ENCODE assay signal across 18 mouse cellular contexts in the genomic region with DNA sequence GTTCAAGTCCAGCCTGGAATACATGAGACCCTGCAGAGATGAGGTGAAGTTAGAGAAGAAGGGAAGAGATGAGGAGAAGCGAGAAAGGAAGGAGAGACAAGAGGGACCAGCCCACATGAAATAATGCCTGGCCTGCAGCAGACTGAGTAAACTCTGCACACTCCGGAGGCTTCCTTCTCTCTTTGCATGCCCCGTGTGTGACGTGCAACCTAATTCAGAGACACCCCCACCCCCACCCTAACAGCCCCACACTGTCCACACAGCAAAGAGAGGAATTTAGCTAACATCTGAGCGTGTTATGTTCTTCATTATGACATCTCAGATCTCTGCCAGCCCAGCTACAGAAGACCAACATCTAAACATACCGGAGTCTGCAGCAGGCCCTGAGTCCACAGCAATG. TPM values are rescaled to one million over a fixed set of nuclear protein-coding genes. Genes with fewer than 3 reads are reported as not detected.
DNase-seq lines count a peak whose midpoint lies in the region; ATAC-seq and TF ChIP-seq lines count a peak whose summit lies in the region.
"Had no signal": no experiment of that assay in that cellular context is flagged by ENCODE, and none has a peak within 500 bp of the region (broad histone marks: within the 10 kb centered on the region; RNA-seq: fewer than 3 reads in every experiment).

No protein-coding gene starts in this region.

- no peak for ATAC-seq in heart, embryonic 13.5 days (ENCODE audit: extremely low read depth, insufficient number of reproducible peaks, low FRiP score, low TSS enrichment)
- ATAC-seq in lung, embryonic 14.5 days (ENCODE audit: insufficient read depth), result peak; percentile 45; the same call in 1 of the 2 replicates
- ATAC-seq in embryonic facial prominence, embryonic 15.5 days (ENCODE audit: insufficient number of reproducible peaks, low FRiP score, low TSS enrichment, low read depth), result no peak
- 0 out of 2 replicates have a peak, but pooled peaks have one; percentile 35 for ATAC-seq in stomach, embryonic 14.5 days (ENCODE audit: insufficient number of reproducible peaks, insufficient read depth, low FRiP score, low read depth)

- DNase-seq in heart, adult 18-20 months, result no peak
- DNase-seq in lung, embryonic 14.5 days, result peak; percentile 34
- no peak for DNase-seq in lung, postnatal 14 days
- no peak for DNase-seq in adrenal gland, postnatal 14 days
- DNase-seq in B cell, adult 2 months, result no peak
- DNase-seq: heart, postnatal 14 days; kidney, adult 11 months; spleen, adult 18-20 months; thymus, postnatal 14 days had no signal

- H3K36me3 ChIP-seq in heart, embryonic 13.5 days, result no peaks in the 10 kb centered on the region
- H3K36me3 ChIP-seq in lung, embryonic 14.5 days (ENCODE audit: insufficient read depth), result no peaks in the 10 kb centered on the region
- H3K36me3 ChIP-seq in embryonic facial prominence, embryonic 15.5 days, result no peaks in the 10 kb centered on the region
- no peaks in the 10 kb centered on the region for H3K36me3 ChIP-seq in stomach, embryonic 14.5 days (ENCODE audit: control insufficient read depth, insufficient read depth, low read length)
- H3K36me3 ChIP-seq: limb, embryonic 12.5 days; midbrain, embryonic 12.5 days; neural tube, embryonic 13.5 days had no signal

- H3K27me3 ChIP-seq in heart, embryonic 13.5 days (replicated peaks), result no peaks in the 10 kb centered on the region
- no peaks in the 10 kb centered on the region for H3K27me3 ChIP-seq in lung, embryonic 14.5 days (ENCODE audit: insufficient read depth, low read length)
- no peaks in the 10 kb centered on the region for H3K27me3 ChIP-seq in embryonic facial prominence, embryonic 15.5 days
- no peaks in the 10 kb centered on the region for H3K27me3 ChIP-seq in stomach, embryonic 14.5 days (ENCODE audit: control insufficient read depth, insufficient read depth, low read length)
- H3K27me3 ChIP-seq: limb, embryonic 12.5 days; midbrain, embryonic 12.5 days; neural tube, embryonic 13.5 days had no signal

- H3K9ac ChIP-seq in heart, embryonic 13.5 days, result no peak overlapping the region
- H3K9ac ChIP-seq in lung, embryonic 14.5 days, result no peak overlapping the region
- H3K9ac ChIP-seq in embryonic facial prominence, embryonic 15.5 days, result no peak overlapping the region
- H3K9ac ChIP-seq in stomach, embryonic 14.5 days (replicated peaks; ENCODE audit: low read depth, low read length), result no peak overlapping the region
- H3K9ac ChIP-seq: hindbrain, embryonic 14.5 days; limb, embryonic 12.5 days; liver, embryonic 14.5 days; midbrain, embryonic 12.5 days; neural tube, embryonic 13.5 days had no signal

- H3K4me3 ChIP-seq in heart, embryonic 13.5 days, result no peak overlapping the region
- no peak overlapping the region for H3K4me3 ChIP-seq in lung, embryonic 14.5 days (ENCODE audit: low read depth, low read length)
- H3K4me3 ChIP-seq in embryonic facial prominence, embryonic 15.5 days (replicated peaks), result no peak overlapping the region
- H3K4me3 ChIP-seq in stomach, embryonic 14.5 days (ENCODE audit: low read depth, low read length), result no peak overlapping the region
- H3K4me3 ChIP-seq: limb, embryonic 12.5 days; midbrain, embryonic 12.5 days; neural tube, embryonic 13.5 days had no signal

- H3K4me1 ChIP-seq in heart, embryonic 13.5 days, result peaks cover 46% of the 10 kb centered on the region
- peaks cover 22% of the 10 kb centered on the region for H3K4me1 ChIP-seq in lung, embryonic 14.5 days (ENCODE audit: insufficient read depth)
- H3K4me1 ChIP-seq in embryonic facial prominence, embryonic 15.5 days, result peaks cover 23% of the 10 kb centered on the region
- H3K4me1 ChIP-seq in stomach, embryonic 14.5 days (ENCODE audit: control insufficient read depth, insufficient read depth, low read length), result peaks cover 15% of the 10 kb centered on the region
- H3K4me1 ChIP-seq: midbrain, embryonic 12.5 days had no signal

- H3K9me3 ChIP-seq in heart, embryonic 13.5 days, result no peaks in the 10 kb centered on the region
- H3K9me3 ChIP-seq in lung, embryonic 14.5 days (ENCODE audit: low read depth, low read length), result no peaks in the 10 kb centered on the region
- no peaks in the 10 kb centered on the region for H3K9me3 ChIP-seq in embryonic facial prominence, embryonic 15.5 days (replicated peaks)
- no peaks in the 10 kb centered on the region for H3K9me3 ChIP-seq in stomach, embryonic 14.5 days (ENCODE audit: control insufficient read depth, low read depth, low read length)
- H3K9me3 ChIP-seq: limb, embryonic 12.5 days; midbrain, embryonic 12.5 days; neural tube, embryonic 13.5 days had no signal

- 59% methylated on average over 6 of the region's 6 CpGs for WGBS in heart, embryonic 13.5 days
- 31% methylated on average over 6 of the region's 6 CpGs for WGBS in lung, embryonic 14.5 days
- 38% methylated on average over 6 of the region's 6 CpGs for WGBS in embryonic facial prominence, embryonic 15.5 days
- WGBS in stomach, embryonic 14.5 days, result 38% methylated on average over 6 of the region's 6 CpGs

- no peak overlapping the region for H3K4me2 ChIP-seq in heart, embryonic 13.5 days
- no peak overlapping the region for H3K4me2 ChIP-seq in lung, embryonic 14.5 days
- H3K4me2 ChIP-seq in embryonic facial prominence, embryonic 15.5 days (replicated peaks), result no peak overlapping the region
- no peak overlapping the region for H3K4me2 ChIP-seq in stomach, embryonic 14.5 days (replicated peaks; ENCODE audit: low read depth, low read length)
- H3K4me2 ChIP-seq: hindbrain, embryonic 14.5 days; limb, embryonic 12.5 days; midbrain, embryonic 12.5 days; neural tube, embryonic 13.5 days had no signal

- peak overlapping the region; percentile 36; the same call in 1 of the 2 replicates for H3K27ac ChIP-seq in heart, embryonic 13.5 days (replicated peaks)
- H3K27ac ChIP-seq in lung, embryonic 14.5 days (ENCODE audit: low read depth), result peak overlapping the region; percentile 54
- 0 out of 2 replicates have a peak overlapping the region, but pooled peaks have one; percentile 44 for H3K27ac ChIP-seq in embryonic facial prominence, embryonic 15.5 days (replicated peaks)
- no peak overlapping the region for H3K27ac ChIP-seq in stomach, embryonic 14.5 days (ENCODE audit: low read length)
- H3K27ac ChIP-seq: hindbrain, embryonic 14.5 days; kidney, postnatal 0 days; limb, embryonic 12.5 days; liver, embryonic 14.5 days; midbrain, embryonic 12.5 days; neural tube, embryonic 13.5 days had no signal

- TF ChIP-seq CTCF in lung, embryonic 14.5 days (IDR thresholded peaks at IDR 0.05; ENCODE audit: low read depth), result no peak

RNA-seq across cellular contexts. Expression of gene Ier3, which starts 42.5 kb away (rescaled TPM):
- polyA plus RNA-seq in heart, embryonic 13.5 days (2015; fragmentation: Nextera tagmentation; extraction: Ambion mirVana), result 41.7 and 49.9 TPM in 2 replicates
- 10 to 100 TPM; 20.2 to 25.6 TPM for total RNA-seq in heart, adult 18-20 months (2021)
- polyA plus RNA-seq in lung, embryonic 14.5 days (2014; fragmentation: Nextera tagmentation; extraction: Ambion mirVana), result 5.0 and 7.1 TPM in 2 replicates
- 28.7 and 30.2 TPM in 2 replicates for polyA plus RNA-seq in embryonic facial prominence, embryonic 15.5 days (2015; fragmentation: Nextera tagmentation; extraction: Ambion mirVana)
- polyA plus RNA-seq in stomach, embryonic 14.5 days (2014; fragmentation: Nextera tagmentation; extraction: Ambion mirVana), result 3.7 and 5.4 TPM in 2 replicates
- total RNA-seq in adrenal gland, postnatal 14 days (2021), result 12.7 and 26.3 TPM in 2 replicates

RNA-seq across cellular contexts. Expression of gene Flot1, which starts 44.1 kb away (rescaled TPM):
- 81.1 and 99.0 TPM in 2 replicates for polyA plus RNA-seq in heart, embryonic 13.5 days (2015; fragmentation: Nextera tagmentation; extraction: Ambion mirVana)
- total RNA-seq in heart, adult 18-20 months (2021), result 100 to 1,000 TPM; 146 to 154 TPM
- polyA plus RNA-seq in lung, embryonic 14.5 days (2014; fragmentation: Nextera tagmentation; extraction: Ambion mirVana), result 30.9 and 32.5 TPM in 2 replicates
- 64.4 and 72.6 TPM in 2 replicates for polyA plus RNA-seq in embryonic facial prominence, embryonic 15.5 days (2015; fragmentation: Nextera tagmentation; extraction: Ambion mirVana)
- polyA plus RNA-seq in stomach, embryonic 14.5 days (2014; fragmentation: Nextera tagmentation; extraction: Ambion mirVana), result 42.8 and 44.2 TPM in 2 replicates
- 52.4 and 59.5 TPM in 2 replicates for total RNA-seq in adrenal gland, postnatal 14 days (2021)

RNA-seq across cellular contexts. Expression of gene Tubb5, which starts 59.1 kb away (rescaled TPM):
- polyA plus RNA-seq in heart, embryonic 13.5 days (2015; fragmentation: Nextera tagmentation; extraction: Ambion mirVana), result 741 and 743 TPM in 2 replicates
- 10 to 100 TPM; 89.4 to 92.2 TPM for total RNA-seq in heart, adult 18-20 months (2021)
- polyA plus RNA-seq in lung, embryonic 14.5 days (2014; fragmentation: Nextera tagmentation; extraction: Ambion mirVana), result 1,155 and 1,206 TPM in 2 replicates
- 823 TPM in 2 replicates for polyA plus RNA-seq in embryonic facial prominence, embryonic 15.5 days (2015; fragmentation: Nextera tagmentation; extraction: Ambion mirVana)
- polyA plus RNA-seq in stomach, embryonic 14.5 days (2014; fragmentation: Nextera tagmentation; extraction: Ambion mirVana), result 932 and 983 TPM in 2 replicates
- 285 and 320 TPM in 2 replicates for total RNA-seq in adrenal gland, postnatal 14 days (2021)

Comparison
In these comparisons a context has a peak if more than half of its experiments do, and no peak if none do; other contexts are left out.
1. ATAC-seq: peak in lung, embryonic 14.5 days (single experiment) and stomach, embryonic 14.5 days (single experiment); none in heart, embryonic 13.5 days (single experiment) and embryonic facial prominence, embryonic 15.5 days (single experiment).